Mouse (Mus musculus) neural tube, embryonic 12.5 days (tissue): ENCODE data around the gene Acss1. TPM values are rescaled to one million over a fixed set of nuclear protein-coding genes. Genes with fewer than 3 reads are reported as not detected.

Experiments used
- ATAC-seq: fragments of 200-750 bp; cut with Nextera tagmentation; 2 replicates; pipeline ENCODE4 v1.8.0; 2017; ENCODE audit warnings: low read depth, mild to moderate bottlenecking, moderate TSS enrichment, moderate library complexity; ENCODE audit not compliant: low FRiP score
- H3K27ac ChIP-seq: fragments of 300-500 bp; sonication (generic); 2 replicates; pipeline ENCODE4 v1.5.1; 2016
- H3K27me3 ChIP-seq: fragments of 300-500 bp; sonication (generic); replicated peaks from 2 replicates; pipeline ENCODE4 v1.6.1; 2016; ENCODE audit warnings: mild to moderate bottlenecking
- H3K36me3 ChIP-seq: fragments of 300-500 bp; sonication (generic); 2 replicates; pipeline ENCODE4 v1.6.1; 2016; ENCODE audit warnings: mild to moderate bottlenecking
- H3K4me1 ChIP-seq: fragments of 300-500 bp; sonication (generic); 2 replicates; pipeline ENCODE4 v1.6.1; 2016
- H3K4me2 ChIP-seq: fragments of 300-500 bp; sonication (generic); replicated peaks from 2 replicates; pipeline ENCODE4 v1.6.1; 2016; ENCODE audit warnings: mild to moderate bottlenecking
- H3K4me3 ChIP-seq: fragments of 300-500 bp; sonication (generic); 2 replicates; pipeline ENCODE4 v1.5.1; 2016
- H3K9ac ChIP-seq: fragments of 300-500 bp; sonication (generic); 2 replicates; pipeline ENCODE4 v1.6.1; 2016; ENCODE audit warnings: mild to moderate bottlenecking
- H3K9me3 ChIP-seq: fragments of 300-500 bp; sonication (generic); 2 replicates; pipeline ENCODE4 v1.6.1; 2016; ENCODE audit warnings: mild to moderate bottlenecking
- WGBS: fragments of 180-500 bp; shearing (Covaris S2); methylation state at CpG from one replicate; pipeline ENCODE4 v1.1.7; 2016; 5-methylcytosine and 5-hydroxymethylcytosine counted together
- polyA plus RNA-seq: library from polyadenylated mRNA; unstranded; fragments of >200 nt; fragmentation: Nextera tagmentation; extraction: Ambion mirVana; gene quantifications from 2 replicates; pipeline ENCODE4 v1.2.1, GENCODE M21; 2016

Acss1 gene
- polyA plus RNA-seq: 22.8 and 23.5 TPM in 2 replicates

DNA sequence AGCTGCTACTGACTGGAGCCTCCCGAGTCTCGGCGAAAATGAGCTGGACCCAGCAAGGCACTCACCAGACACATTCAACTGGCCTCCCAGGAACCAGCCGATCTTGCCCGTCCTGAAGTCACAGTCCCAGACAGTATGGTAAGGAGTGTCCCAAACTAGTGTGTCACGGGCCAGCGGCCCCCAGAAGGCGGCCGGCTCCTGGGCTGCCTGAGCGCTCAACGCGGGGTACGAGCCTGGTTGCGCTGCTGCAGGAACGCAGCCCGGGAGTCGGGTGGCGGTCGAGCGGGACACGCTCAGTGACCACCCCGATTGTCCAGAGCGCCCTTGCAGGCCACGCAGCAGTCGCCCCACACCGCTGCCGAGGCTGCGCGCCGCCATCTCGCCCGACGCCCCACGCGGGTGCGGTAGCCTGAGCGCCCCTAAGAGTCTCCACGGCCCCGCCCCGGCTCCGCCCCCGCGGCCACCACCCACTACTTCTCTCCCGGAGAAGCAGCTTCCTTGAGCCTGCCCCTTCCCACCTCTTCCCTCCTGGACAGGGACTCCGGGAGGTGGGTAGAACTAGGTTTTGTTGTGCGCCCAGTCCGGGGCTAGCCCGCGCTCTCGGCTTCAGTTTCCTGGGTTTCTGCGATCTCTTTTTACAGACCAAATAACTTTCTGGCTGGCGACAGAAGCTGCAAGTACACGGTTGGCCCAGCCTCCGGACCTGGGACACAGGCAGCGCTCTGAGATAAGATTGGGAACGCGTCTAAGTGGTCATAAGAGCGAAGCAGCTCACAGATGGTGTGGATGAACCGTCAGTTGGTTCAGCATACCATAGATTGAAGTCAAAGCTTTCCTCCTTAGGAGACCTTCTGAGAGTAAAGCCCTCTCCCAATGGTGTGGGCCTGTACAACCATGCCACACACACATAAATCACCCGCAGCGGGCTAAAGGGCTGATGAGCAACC is at the start of gene Acss1:
Acss1 (minus strand) TSS at position 681 of the 947 bp plus-strand sequence.
- peak within 1 kb of the TSS; percentile 69 for H3K9ac ChIP-seq
- peaks cover 22% of the 10 kb centered on the region for H3K4me1 ChIP-seq
- 0 out of 2 replicates have a peak, but pooled peaks cover 3% of the 10 kb centered on the region for H3K27me3 ChIP-seq
- 3% methylated on average over 61 of the region's 61 CpGs for whole genome bisulfite sequencing
- peak within 1 kb of the TSS; percentile 87 for H3K4me2 ChIP-seq
- H3K4me3 ChIP-seq: peak within 1 kb of the TSS; percentile 65
- no peaks in the 10 kb centered on the region for H3K36me3 ChIP-seq
- H3K9me3 ChIP-seq: no peaks in the 10 kb centered on the region
- H3K27ac ChIP-seq: no peak within 1 kb of the TSS; the same call in 1 of the 2 replicates
- ATAC-seq: peak; percentile 82

DNA sequence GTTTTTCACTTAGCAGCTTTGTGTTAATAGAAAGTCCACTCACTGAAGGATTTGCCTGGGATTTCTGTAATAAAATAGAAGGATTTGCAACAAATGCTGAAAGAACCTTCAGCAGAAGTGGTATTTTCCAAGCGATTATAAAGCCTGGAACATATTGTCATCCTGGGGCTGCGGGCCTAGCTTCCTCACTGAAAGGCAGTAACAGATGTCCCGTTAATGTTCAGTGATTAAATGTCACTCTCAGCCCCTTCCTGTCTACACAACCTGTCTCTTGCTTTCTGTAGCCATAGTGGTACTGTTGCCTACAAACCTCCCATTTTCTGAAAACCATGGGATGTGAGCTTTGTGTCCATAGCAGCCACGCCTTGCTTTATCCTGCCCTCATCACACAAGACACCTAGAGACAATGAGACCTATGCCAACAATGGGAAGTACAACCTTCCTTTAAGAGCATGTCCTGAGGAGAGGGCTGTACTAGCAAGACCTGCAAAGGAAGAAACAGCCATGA is 43.9 kb upstream of the Acss1 start:
- no peak for ATAC-seq
- H3K9me3 ChIP-seq: no peaks in the 10 kb centered on the region
- no peak overlapping the region for H3K4me3 ChIP-seq
- no peak overlapping the region for H3K27ac ChIP-seq
- WGBS: 79% methylated on average over 4 of the region's 4 CpGs
- no peaks in the 10 kb centered on the region for H3K27me3 ChIP-seq
- H3K36me3 ChIP-seq: no peaks in the 10 kb centered on the region
- no peak overlapping the region for H3K4me2 ChIP-seq
- no peak overlapping the region for H3K9ac ChIP-seq
- H3K4me1 ChIP-seq: no peaks in the 10 kb centered on the region

DNA sequence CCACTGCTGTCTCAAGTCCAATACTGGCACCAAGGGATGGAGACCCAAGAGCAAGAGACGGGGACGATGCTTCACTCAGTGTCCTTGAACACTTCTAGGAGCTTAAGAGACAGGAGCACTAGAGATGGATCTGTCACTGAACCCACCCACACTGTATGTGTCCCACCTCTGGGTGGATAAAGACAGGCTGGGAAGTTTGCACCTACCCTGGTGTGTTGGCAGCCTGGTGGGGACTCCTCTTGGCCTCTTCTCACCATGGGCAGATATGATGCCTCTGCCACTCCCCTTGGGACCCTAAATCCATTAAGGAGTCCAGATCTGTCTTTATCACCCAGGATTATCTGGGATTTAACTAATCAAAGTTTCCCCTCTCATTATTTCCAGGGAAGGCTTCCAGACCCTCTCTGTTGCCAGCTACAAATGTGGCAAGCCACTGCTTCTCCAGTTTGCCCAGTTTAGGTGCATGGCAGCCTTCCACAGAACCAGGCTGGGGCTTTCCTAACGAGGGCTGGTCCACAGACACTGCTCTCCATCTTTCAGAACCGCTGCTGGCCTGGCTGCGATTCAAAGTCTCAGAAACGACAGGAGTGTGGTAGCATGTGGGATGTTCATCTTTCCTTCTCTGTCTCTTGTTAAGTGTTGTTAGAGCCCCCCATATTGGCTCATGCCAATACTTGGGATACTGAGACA is 23.3 kb upstream of the Acss1 start:
- Histone ChIP-seq H3K4me2 (no peak overlapping the region), H3K9ac (no peak overlapping the region), H3K36me3 (no peaks in the 10 kb centered on the region), H3K4me3 (no peak overlapping the region), H3K27ac (no peak overlapping the region), H3K27me3 (peaks cover 64% of the 10 kb centered on the region), H3K9me3 (no peaks in the 10 kb centered on the region), H3K4me1 (peaks cover 8% of the 10 kb centered on the region; the same call in 1 of the 2 replicates)
- 82% methylated on average over 6 of the region's 6 CpGs for WGBS
- ATAC-seq: no peak

DNA sequence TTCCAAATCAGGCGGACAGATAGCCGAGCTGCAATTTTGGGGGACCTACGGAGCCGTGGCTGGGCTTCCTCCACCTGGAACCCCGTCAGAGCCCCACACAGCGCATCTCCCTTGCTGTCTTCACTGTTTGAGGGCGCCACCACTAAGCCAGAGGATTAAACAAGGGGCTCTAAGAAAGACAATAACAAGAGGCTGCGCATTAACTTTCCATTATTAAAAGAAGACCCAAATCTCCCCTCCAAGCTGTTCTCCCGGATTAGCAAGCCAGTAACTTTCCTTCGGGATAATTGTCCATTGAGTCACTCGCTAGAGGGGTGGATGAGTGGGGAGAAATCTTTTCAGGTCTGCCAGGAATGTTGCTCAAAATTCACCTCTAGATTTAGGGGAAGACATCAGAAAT is 21.9 kb upstream of the Acss1 start:
- no peak overlapping the region for H3K9ac ChIP-seq
- 14% methylated on average over 11 of the region's 11 CpGs for WGBS
- no peaks in the 10 kb centered on the region for H3K36me3 ChIP-seq
- H3K4me2 ChIP-seq: no peak overlapping the region
- no peak overlapping the region for H3K4me3 ChIP-seq
- H3K4me1 ChIP-seq: peaks cover 8% of the 10 kb centered on the region; the same call in 1 of the 2 replicates
- H3K27ac ChIP-seq: no peak overlapping the region
- H3K9me3 ChIP-seq: no peaks in the 10 kb centered on the region
- ATAC-seq: no peak
- peaks cover 78% of the 10 kb centered on the region for H3K27me3 ChIP-seq

DNA sequence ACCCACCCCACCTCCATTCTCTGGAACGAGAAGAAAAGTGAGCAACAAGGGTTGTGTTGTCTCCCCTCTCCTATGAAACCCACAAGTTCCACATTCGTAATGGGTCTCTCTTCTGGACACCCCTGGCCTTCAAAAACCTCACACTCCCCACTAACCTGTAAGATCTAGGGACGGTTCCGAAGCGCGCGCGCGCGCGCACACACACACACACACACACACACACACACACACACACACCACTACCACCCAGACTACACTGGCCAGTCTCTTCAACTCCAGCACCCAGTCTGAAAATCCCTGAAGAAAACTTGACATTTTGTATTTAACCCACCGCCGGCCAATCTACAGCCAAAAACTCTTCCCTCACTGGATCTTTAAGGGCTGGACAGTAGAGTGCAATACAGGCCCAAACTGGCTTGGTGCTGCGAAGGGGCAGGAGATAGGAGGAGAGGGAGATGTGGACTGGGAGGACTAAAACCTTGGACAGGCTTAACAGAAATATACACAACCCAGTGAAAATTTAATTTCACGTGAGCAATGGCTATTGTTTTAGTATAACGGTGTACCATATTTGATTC is 21.0 kb upstream of the Acss1 start, which contains the start of gene Vsx1:
Vsx1 (minus strand) TSS at position 138 of the 578 bp plus-strand sequence.
- WGBS: 45% methylated on average over 16 of the region's 16 CpGs
- peak within 1 kb of the TSS; percentile 79 for H3K4me2 ChIP-seq
- peaks cover 8% of the 10 kb centered on the region; the same call in 1 of the 2 replicates for H3K4me1 ChIP-seq
- ATAC-seq: no peak
- H3K9me3 ChIP-seq: no peaks in the 10 kb centered on the region
- H3K4me3 ChIP-seq: peak within 1 kb of the TSS; percentile 40
- H3K9ac ChIP-seq: peak within 1 kb of the TSS; percentile 48; the same call in 1 of the 2 replicates
- H3K27me3 ChIP-seq: peaks cover 80% of the 10 kb centered on the region
- no peaks in the 10 kb centered on the region for H3K36me3 ChIP-seq
- H3K27ac ChIP-seq: no peak within 1 kb of the TSS

DNA sequence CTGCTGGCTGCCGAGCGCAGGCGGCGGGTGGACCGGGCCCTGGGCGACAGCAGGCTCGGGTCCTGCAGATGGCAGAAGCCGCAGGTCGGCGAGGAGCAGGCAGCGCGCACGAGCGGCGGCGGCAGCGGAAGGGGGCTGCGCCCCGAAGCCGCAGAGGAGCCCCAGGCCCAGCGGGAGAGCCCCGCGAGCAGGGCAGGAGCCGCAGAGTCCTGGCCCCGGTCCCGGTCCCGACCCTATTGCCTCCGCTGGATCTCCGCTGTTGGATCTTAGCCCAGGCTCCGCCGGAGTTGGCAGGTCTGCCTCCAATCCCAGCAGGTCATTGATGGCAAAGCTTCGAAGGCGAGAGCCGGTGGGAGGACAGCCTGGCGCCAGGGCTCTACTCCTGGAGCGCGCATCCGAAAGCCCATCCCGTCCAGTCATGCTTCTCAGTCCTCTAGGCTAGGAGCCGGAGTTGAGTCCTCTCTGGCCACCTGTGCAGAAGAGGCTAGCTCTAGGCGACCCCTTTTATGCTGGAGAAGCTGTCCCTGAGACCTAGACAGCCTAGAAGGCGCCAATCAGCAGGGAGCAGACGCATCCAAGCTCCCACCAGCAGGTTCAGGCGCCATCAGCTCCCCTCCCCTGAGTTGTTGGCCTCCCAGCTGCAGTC is 20.4 kb upstream of the Acss1 start:
- Histone ChIP-seq H3K9ac (peak overlapping the region; percentile 48; the same call in 1 of the 2 replicates), H3K27ac (no peak overlapping the region), H3K27me3 (peaks cover 80% of the 10 kb centered on the region), H3K4me3 (peak overlapping the region; percentile 40), H3K9me3 (no peaks in the 10 kb centered on the region), H3K4me2 (peak overlapping the region; percentile 79), H3K4me1 (peaks cover 8% of the 10 kb centered on the region; the same call in 1 of the 2 replicates), H3K36me3 (no peaks in the 10 kb centered on the region)
- WGBS: 2% methylated on average over 44 of the region's 44 CpGs
- peak; percentile 56 for ATAC-seq

DNA sequence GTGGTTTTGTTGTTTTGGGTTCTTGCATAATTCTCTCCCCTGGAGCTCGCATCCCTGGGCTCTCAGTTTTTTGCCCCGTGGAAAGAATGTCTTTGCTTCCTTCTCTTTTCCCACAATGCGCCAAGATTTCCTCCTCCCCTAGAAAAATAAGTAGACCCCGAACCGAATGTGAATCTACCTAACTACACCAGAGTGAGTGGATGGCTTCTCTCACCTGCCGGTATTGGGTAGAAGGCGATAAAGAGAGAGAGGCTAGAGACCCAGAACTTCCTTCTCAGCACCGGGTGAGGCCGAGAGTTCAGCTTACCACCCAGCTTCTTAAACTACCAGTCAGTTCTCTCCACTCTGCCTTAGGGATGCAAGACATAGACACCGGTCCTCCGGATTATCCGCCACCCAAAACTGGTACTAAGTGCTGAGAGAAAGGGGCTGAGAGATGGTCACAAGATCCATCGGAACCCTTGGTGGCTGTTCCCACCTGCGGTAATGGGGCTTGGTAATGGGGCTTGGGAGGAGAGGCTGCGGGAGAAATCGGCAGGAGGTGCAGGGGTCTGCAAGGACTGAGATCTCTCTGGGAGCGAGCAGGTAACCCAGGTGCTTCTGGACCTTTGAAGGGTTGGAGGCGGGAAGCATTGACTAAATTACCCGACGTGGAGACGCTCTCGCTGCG is 19.7 kb upstream of the Acss1 start:
- no peak for ATAC-seq
- peak overlapping the region; percentile 48; the same call in 1 of the 2 replicates for H3K9ac ChIP-seq
- peak overlapping the region; percentile 79 for H3K4me2 ChIP-seq
- no peak overlapping the region for H3K27ac ChIP-seq
- H3K36me3 ChIP-seq: no peaks in the 10 kb centered on the region
- H3K4me1 ChIP-seq: peaks cover 8% of the 10 kb centered on the region; the same call in 1 of the 2 replicates
- peaks cover 78% of the 10 kb centered on the region for H3K27me3 ChIP-seq
- WGBS: 4% methylated on average over 23 of the region's 23 CpGs
- no peaks in the 10 kb centered on the region for H3K9me3 ChIP-seq
- peak overlapping the region; percentile 40 for H3K4me3 ChIP-seq

DNA sequence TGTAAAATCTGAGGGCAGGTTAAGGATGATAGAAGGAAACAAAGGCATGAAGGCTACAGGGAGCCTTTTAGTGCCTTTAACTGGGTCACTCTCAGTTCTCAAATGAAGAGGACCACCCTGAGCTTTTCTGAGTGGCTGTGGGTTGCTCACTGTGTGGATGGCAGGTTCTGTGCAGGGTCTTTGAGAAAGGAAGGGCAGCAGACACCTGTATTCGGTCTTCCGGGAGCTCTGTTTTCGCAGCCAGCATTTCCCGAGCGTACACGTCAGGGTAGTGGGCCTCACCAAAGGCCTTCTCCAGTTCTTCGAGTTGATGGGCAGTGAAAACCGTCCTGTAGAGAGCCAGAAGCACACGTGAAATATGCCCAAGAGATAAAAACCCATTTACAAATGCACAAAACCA is 17.1 kb upstream of the Acss1 start:
- Histone ChIP-seq H3K36me3 (no peaks in the 10 kb centered on the region), H3K27ac (no peak overlapping the region), H3K27me3 (peaks cover 53% of the 10 kb centered on the region), H3K9me3 (no peaks in the 10 kb centered on the region), H3K4me3 (no peak overlapping the region), H3K4me2 (no peak overlapping the region), H3K4me1 (peaks cover 8% of the 10 kb centered on the region; the same call in 1 of the 2 replicates), H3K9ac (no peak overlapping the region)
- 90% methylated on average over 9 of the region's 9 CpGs for WGBS
- ATAC-seq: no peak

DNA sequence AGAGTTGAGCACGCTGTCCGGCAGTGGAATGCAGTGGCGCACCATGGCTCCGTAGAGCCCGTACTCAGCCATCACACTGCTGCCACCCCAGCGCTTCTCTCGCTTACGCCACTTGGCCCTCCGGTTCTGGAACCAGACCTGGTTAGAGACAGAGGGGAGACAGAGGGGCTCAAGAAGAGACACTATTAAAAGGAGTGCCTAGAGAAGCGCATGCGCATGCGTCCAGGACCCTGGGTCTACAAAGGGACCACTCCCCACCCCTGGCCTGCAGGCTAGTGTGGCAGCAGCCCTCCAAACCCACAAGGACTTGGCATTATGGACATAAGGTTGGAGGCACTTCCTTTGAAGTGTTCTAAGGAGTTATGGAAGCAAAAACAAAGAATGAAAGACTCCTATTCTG is 16.2 kb upstream of the Acss1 start:
- Histone ChIP-seq H3K9ac (no peak overlapping the region), H3K4me3 (no peak overlapping the region), H3K27me3 (peaks cover 45% of the 10 kb centered on the region), H3K4me2 (no peak overlapping the region), H3K27ac (no peak overlapping the region), H3K4me1 (peaks cover 8% of the 10 kb centered on the region; the same call in 1 of the 2 replicates), H3K9me3 (no peaks in the 10 kb centered on the region), H3K36me3 (no peaks in the 10 kb centered on the region)
- 84% methylated on average over 12 of the region's 12 CpGs for WGBS
- ATAC-seq: no peak

DNA sequence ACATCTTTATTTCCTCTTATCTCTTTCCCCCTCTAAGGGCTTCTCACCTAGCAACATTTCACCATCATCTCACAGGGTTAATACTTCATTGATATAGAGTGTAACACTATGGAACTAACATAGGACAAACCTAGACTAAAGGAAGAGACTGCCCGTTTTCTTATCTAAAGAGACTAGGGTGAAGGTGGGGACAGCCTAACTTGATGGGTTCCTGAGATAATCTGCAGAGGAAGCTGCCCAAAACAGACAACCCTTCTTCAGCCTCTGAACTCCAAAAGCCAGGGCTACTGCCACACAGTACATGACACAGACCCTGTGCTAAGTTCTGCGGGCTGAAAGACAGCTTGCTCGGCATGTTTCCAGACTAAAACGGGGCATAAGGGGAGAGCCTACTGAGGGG is 13.3 kb upstream of the Acss1 start:
- H3K4me2 ChIP-seq: no peak overlapping the region
- no peaks in the 10 kb centered on the region for H3K4me1 ChIP-seq
- no peaks in the 10 kb centered on the region for H3K36me3 ChIP-seq
- peaks cover 20% of the 10 kb centered on the region for H3K27me3 ChIP-seq
- no peaks in the 10 kb centered on the region for H3K9me3 ChIP-seq
- no peak overlapping the region for H3K4me3 ChIP-seq
- H3K9ac ChIP-seq: no peak overlapping the region
- 75% methylated on average over 4 of the region's 4 CpGs for WGBS
- no peak for ATAC-seq
- H3K27ac ChIP-seq: no peak overlapping the region

DNA sequence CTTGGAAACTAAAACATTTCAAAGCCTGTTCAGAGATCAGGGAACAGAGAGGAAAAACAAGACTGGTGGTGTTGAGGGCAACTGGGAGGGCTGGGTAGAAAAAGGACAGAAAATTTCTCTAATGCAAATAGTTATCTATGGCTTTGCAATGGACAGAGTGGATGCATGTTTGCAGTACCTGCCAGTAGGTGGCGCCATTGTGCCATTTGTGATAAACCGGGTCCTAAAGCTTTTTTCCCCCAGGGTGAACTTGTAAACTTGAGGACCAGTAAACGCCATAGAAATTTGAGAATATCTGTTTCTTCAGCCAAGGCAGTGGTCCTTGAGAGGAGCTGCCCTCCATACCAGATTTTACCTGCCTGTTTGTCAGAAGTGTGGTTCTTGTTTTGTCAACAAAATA is 10.1 kb upstream of the Acss1 start:
- Histone ChIP-seq H3K4me1 (no peaks in the 10 kb centered on the region), H3K36me3 (no peaks in the 10 kb centered on the region), H3K27me3 (0 out of 2 replicates have a peak, but pooled peaks cover 5% of the 10 kb centered on the region), H3K9ac (no peak overlapping the region), H3K27ac (no peak overlapping the region), H3K9me3 (no peaks in the 10 kb centered on the region), H3K4me2 (no peak overlapping the region), H3K4me3 (no peak overlapping the region)
- WGBS: 2% methylated on average over 3 of the region's 3 CpGs
- no peak for ATAC-seq
